Mouse (Mus musculus) hindbrain, postnatal 0 days (tissue): ENCODE measurements at regions not wholly inside any gene's neighbourhood (a gene's known extent, or its start where the extent isn't known, plus 50 kb on each side); places are given as distances from the start of the nearest gene placed in this dataset.
A peak's percentile ranks its signal among the peaks of the same experiment; 100 is the strongest.

Source experiments
- ATAC-seq: fragments of 200-750 bp; cut with Nextera tagmentation; 2 replicates; pipeline ENCODE4 v1.8.0; 2017; ENCODE audit warnings: mild to moderate bottlenecking, moderate TSS enrichment, moderate library complexity
- DNase-seq: peaks from one replicate; pipeline ENCODE4 v3.0.0-alpha.2; 2015; ENCODE audit warnings: low spot score
- H3K27ac ChIP-seq: fragments of 300-500 bp; sonication (generic); 2 replicates; pipeline ENCODE4 v1.5.1; 2014; ENCODE audit warnings: mild to moderate bottlenecking
- H3K27me3 ChIP-seq: fragments of 300-500 bp; sonication (generic); 2 replicates; pipeline ENCODE4 v1.6.1; 2014; ENCODE audit warnings: low read length, mixed read lengths; ENCODE audit not compliant: insufficient read depth
- H3K36me3 ChIP-seq: fragments of 300-500 bp; sonication (generic); 2 replicates; pipeline ENCODE4 v1.6.1; 2014; ENCODE audit warnings: low read length, mixed read lengths; ENCODE audit not compliant: insufficient read depth
- H3K4me1 ChIP-seq: fragments of 300-500 bp; sonication (generic); 2 replicates; pipeline ENCODE4 v1.6.1; 2014; ENCODE audit warnings: antibody characterized with exemption, low read length, mixed read lengths; ENCODE audit not compliant: insufficient read depth
- H3K4me2 ChIP-seq: fragments of 300-500 bp; sonication (generic); 2 replicates; pipeline ENCODE4 v1.6.1; 2014; ENCODE audit warnings: low read depth, mild to moderate bottlenecking, low read length, moderate library complexity, mixed read lengths
- H3K4me3 ChIP-seq: fragments of 300-500 bp; sonication (generic); 2 replicates; pipeline ENCODE4 v1.5.1; 2014; ENCODE audit warnings: low read length
- H3K9ac ChIP-seq: fragments of 300-500 bp; sonication (generic); replicated peaks from 2 replicates; pipeline ENCODE4 v1.6.1; 2014; ENCODE audit warnings: mild to moderate bottlenecking, low read length, moderate library complexity, mixed read lengths
- H3K9me3 ChIP-seq: fragments of 300-500 bp; sonication (generic); 2 replicates; pipeline ENCODE4 v1.6.1; 2016; ENCODE audit warnings: low read length, mixed read lengths
- CTCF ChIP-seq: IDR thresholded peaks from 2 replicates; pipeline ENCODE4 v1.5.1; 2016; ENCODE audit warnings: antibody characterized with exemption, control low read depth, low read depth
- WGBS: fragments of 180-500 bp; shearing (Covaris S2); extraction: QIAGEN DNeasy Blood & Tissue Kit; methylation state at CpG from one replicate; pipeline ENCODE4 v1.1.7; 2014; 5-methylcytosine and 5-hydroxymethylcytosine counted together

- DNase-seq (peak; percentile 52), ATAC-seq (peak; percentile 76)
- H3K4me2 ChIP-seq = peak overlapping the region; percentile 45
- 30% methylated on average over 15 of the region's 15 CpGs for WGBS
- H3K27ac ChIP-seq = peak overlapping the region; percentile 17
- no peaks in the 10 kb centered on the region for H3K9me3 ChIP-seq
- H3K36me3 ChIP-seq = no peaks in the 10 kb centered on the region
- peak; percentile 28 for TF ChIP-seq CTCF
- H3K4me1 ChIP-seq = no peaks in the 10 kb centered on the region; the same call in 1 of the 2 replicates
- H3K27me3 ChIP-seq = no peaks in the 10 kb centered on the region
- H3K4me3 ChIP-seq = no peak overlapping the region; the same call in 1 of the 2 replicates
- H3K9ac ChIP-seq = no peak overlapping the region
These were observed 77.0 kb upstream of the Mpp6 start for GRCm38 (mm10) chr6:50032894-50033595.

- Histone ChIP-seq H3K27me3 (no peaks in the 10 kb centered on the region), H3K4me2 (no peak overlapping the region), H3K4me3 (no peak overlapping the region), H3K4me1 (no peaks in the 10 kb centered on the region; the same call in 1 of the 2 replicates), H3K36me3 (no peaks in the 10 kb centered on the region), H3K9ac (no peak overlapping the region), H3K27ac (no peak overlapping the region), H3K9me3 (no peaks in the 10 kb centered on the region)
- peak; percentile 8 for DNase-seq
- WGBS = 57% methylated on average over 4 of the region's 4 CpGs
- no peak for ATAC-seq
- no peak for TF ChIP-seq CTCF
These were observed 72.4 kb upstream of the Mpp6 start for GRCm38 (mm10) chr6:50037614-50038013.

GRCm38 (mm10) chr6:50038369-50038768 lies 71.7 kb upstream of the Mpp6 start:
- Histone ChIP-seq H3K27me3 (no peaks in the 10 kb centered on the region), H3K4me1 (no peaks in the 10 kb centered on the region; the same call in 1 of the 2 replicates), H3K27ac (no peak overlapping the region), H3K36me3 (no peaks in the 10 kb centered on the region), H3K9ac (no peak overlapping the region), H3K4me3 (no peak overlapping the region), H3K4me2 (no peak overlapping the region), H3K9me3 (no peaks in the 10 kb centered on the region)
- ATAC-seq (no peak), DNase-seq (no peak)
- TF ChIP-seq CTCF = no peak
- WGBS = 57% methylated on average over 3 of the region's 3 CpGs

GRCm38 (mm10) chr6:50041044-50041443 lies 69.0 kb upstream of the Mpp6 start:
- DNase-seq (peak; percentile 17), ATAC-seq (0 out of 2 replicates have a peak, but pooled peaks have one; percentile 27)
- no peaks in the 10 kb centered on the region for H3K27me3 ChIP-seq
- TF ChIP-seq CTCF = no peak
- no peak overlapping the region for H3K4me3 ChIP-seq
- no peaks in the 10 kb centered on the region for H3K4me1 ChIP-seq
- H3K4me2 ChIP-seq = no peak overlapping the region
- WGBS = 50% methylated on average over 10 of the region's 10 CpGs
- H3K36me3 ChIP-seq = no peaks in the 10 kb centered on the region
- no peak overlapping the region for H3K27ac ChIP-seq
- H3K9me3 ChIP-seq = no peaks in the 10 kb centered on the region
- H3K9ac ChIP-seq = no peak overlapping the region

GRCm38 (mm10) chr6:50042127-50042526 lies 67.9 kb upstream of the Mpp6 start:
- DNase-seq (no peak), ATAC-seq (no peak)
- Histone ChIP-seq H3K4me2 (no peak overlapping the region), H3K27ac (no peak overlapping the region), H3K4me3 (no peak overlapping the region), H3K27me3 (no peaks in the 10 kb centered on the region), H3K9ac (no peak overlapping the region), H3K4me1 (no peaks in the 10 kb centered on the region), H3K9me3 (no peaks in the 10 kb centered on the region), H3K36me3 (no peaks in the 10 kb centered on the region)
- 68% methylated on average over 3 of the region's 3 CpGs for WGBS
- no peak for TF ChIP-seq CTCF

- H3K27me3 ChIP-seq = no peaks in the 10 kb centered on the region
- no peak for TF ChIP-seq CTCF
- no peaks in the 10 kb centered on the region for H3K36me3 ChIP-seq
- H3K9me3 ChIP-seq = no peaks in the 10 kb centered on the region
- 81% methylated on average over 1 of the region's 1 CpGs for WGBS
- DNase-seq (no peak), ATAC-seq (no peak)
- no peak overlapping the region for H3K4me2 ChIP-seq
- no peak overlapping the region for H3K9ac ChIP-seq
- no peak overlapping the region for H3K4me3 ChIP-seq
- H3K27ac ChIP-seq = no peak overlapping the region
- H3K4me1 ChIP-seq = no peaks in the 10 kb centered on the region
These were observed 65.9 kb upstream of the Mpp6 start for GRCm38 (mm10) chr6:50044165-50044564.

- TF ChIP-seq CTCF = no peak
- no peak for ATAC-seq
- Histone ChIP-seq H3K27me3 (no peaks in the 10 kb centered on the region), H3K27ac (no peak overlapping the region), H3K4me3 (no peak overlapping the region), H3K9me3 (no peaks in the 10 kb centered on the region), H3K4me1 (no peaks in the 10 kb centered on the region), H3K9ac (no peak overlapping the region), H3K4me2 (no peak overlapping the region), H3K36me3 (no peaks in the 10 kb centered on the region)
- peak; percentile 53 for DNase-seq
- 45% methylated on average over 5 of the region's 5 CpGs for WGBS
These were observed 63.3 kb upstream of the Mpp6 start for GRCm38 (mm10) chr6:50046721-50047120.
